Mouse (Mus musculus): ENCODE data around the gene E2f4. TPM values are rescaled to one million over a fixed set of nuclear protein-coding genes. Genes with fewer than 3 reads are reported as not detected.

Gene E2f4
- 266 and 301 TPM in 2 replicates for polyA plus RNA-seq (2014; fragmentation: Nextera tagmentation; extraction: Ambion mirVana)

DNA sequence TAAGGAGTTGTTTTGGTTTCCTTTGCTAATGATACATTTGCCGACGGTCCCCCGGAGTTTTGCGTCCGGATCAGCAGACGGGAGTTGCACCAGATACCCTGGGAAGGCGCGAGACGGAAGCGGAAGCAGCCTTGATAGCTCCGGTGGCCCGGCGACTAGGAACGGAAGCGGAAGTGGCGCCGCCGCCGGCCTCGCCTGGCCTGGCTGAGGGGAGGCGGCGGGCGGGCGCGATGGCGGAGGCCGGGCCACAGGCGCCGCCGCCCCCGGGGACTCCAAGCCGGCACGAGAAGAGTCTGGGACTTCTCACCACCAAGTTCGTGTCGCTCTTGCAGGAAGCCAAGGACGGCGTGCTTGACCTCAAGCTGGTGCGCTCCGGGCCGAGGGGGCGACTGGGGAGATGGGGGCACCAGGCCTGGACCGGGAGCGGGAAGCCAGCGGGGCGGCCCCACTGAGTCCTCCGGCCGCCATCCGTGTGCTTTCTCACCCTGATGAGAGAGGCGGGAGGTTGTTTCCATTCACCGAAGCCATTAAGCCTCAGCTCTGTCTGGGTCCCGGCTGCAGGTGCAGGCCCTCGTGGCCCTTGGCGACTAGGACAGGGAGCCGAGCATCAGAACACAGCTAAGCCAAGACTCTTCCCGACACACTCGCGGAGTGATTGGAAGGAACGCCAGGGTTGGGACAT lies at the start of gene E2f4:
E2f4 (plus strand) TSS at position 153 of the 682 bp plus-strand sequence.
- peaks cover 40% of the 10 kb centered on the region for H3K4me1 ChIP-seq (replicated peaks; ENCODE audit: control insufficient read depth, insufficient read depth, low read length)
- no peaks in the 10 kb centered on the region for H3K9me3 ChIP-seq (ENCODE audit: control insufficient read depth, low read length)
- peak within 1 kb of the TSS; percentile 99 for H3K4me3 ChIP-seq (ENCODE audit: low read depth, low read length)
- peak within 1 kb of the TSS; percentile 97 for H3K9ac ChIP-seq (ENCODE audit: low read depth, low read length)
- peak within 1 kb of the TSS; percentile 83 for H3K27ac ChIP-seq (ENCODE audit: low read depth, low read length)
- WGBS, result under 1% methylated on average over 58 of the region's 58 CpGs
- peak; percentile 94 for DNase-seq (ENCODE audit: low spot score)
- H3K36me3 ChIP-seq (ENCODE audit: control insufficient read depth, insufficient read depth, low read length), result peaks cover 34% of the 10 kb centered on the region
- peak; percentile 81 for ATAC-seq (replicated peaks; ENCODE audit: low FRiP score)
- H3K27me3 ChIP-seq (replicated peaks; ENCODE audit: control insufficient read depth, insufficient read depth, low read length), result no peaks in the 10 kb centered on the region
- H3K4me2 ChIP-seq, result peak within 1 kb of the TSS; percentile 76

DNA sequence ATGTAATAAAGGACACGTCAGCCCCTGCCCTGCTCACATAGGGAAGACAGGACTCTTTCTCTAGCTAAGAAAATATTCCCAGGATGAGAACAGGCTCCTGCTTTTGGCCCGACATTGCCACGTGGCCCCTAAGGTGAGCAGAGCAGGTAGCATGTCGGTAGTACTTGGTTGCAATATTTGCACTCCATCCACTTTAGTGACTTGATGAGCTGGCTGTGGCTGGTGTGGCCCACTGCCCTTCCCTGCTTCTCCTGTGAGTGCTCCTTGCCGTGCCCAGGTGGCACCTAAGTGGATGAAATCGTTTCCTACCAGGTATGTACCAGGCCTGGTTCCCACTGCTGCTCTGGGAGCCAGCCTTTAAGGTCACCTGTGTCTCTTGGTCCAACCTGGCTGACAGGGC lies 45.5 kb upstream of the E2f4 start:
- no peak for ATAC-seq (replicated peaks; ENCODE audit: low FRiP score)
- no peak overlapping the region for H3K4me2 ChIP-seq
- H3K36me3 ChIP-seq (ENCODE audit: control insufficient read depth, insufficient read depth, low read length), result peaks cover 27% of the 10 kb centered on the region
- WGBS, result 90% methylated on average over 6 of the region's 6 CpGs
- H3K9me3 ChIP-seq (ENCODE audit: control insufficient read depth, low read length), result no peaks in the 10 kb centered on the region
- no peak overlapping the region for H3K27ac ChIP-seq (ENCODE audit: low read depth, low read length)
- H3K27me3 ChIP-seq (replicated peaks; ENCODE audit: control insufficient read depth, insufficient read depth, low read length), result 0 out of 2 replicates have a peak, but pooled peaks cover 7% of the 10 kb centered on the region
- DNase-seq (ENCODE audit: low spot score), result no peak
- H3K9ac ChIP-seq (ENCODE audit: low read depth, low read length), result no peak overlapping the region
- peaks cover 16% of the 10 kb centered on the region for H3K4me1 ChIP-seq (replicated peaks; ENCODE audit: control insufficient read depth, insufficient read depth, low read length)
- no peak overlapping the region for H3K4me3 ChIP-seq (ENCODE audit: low read depth, low read length)

DNA sequence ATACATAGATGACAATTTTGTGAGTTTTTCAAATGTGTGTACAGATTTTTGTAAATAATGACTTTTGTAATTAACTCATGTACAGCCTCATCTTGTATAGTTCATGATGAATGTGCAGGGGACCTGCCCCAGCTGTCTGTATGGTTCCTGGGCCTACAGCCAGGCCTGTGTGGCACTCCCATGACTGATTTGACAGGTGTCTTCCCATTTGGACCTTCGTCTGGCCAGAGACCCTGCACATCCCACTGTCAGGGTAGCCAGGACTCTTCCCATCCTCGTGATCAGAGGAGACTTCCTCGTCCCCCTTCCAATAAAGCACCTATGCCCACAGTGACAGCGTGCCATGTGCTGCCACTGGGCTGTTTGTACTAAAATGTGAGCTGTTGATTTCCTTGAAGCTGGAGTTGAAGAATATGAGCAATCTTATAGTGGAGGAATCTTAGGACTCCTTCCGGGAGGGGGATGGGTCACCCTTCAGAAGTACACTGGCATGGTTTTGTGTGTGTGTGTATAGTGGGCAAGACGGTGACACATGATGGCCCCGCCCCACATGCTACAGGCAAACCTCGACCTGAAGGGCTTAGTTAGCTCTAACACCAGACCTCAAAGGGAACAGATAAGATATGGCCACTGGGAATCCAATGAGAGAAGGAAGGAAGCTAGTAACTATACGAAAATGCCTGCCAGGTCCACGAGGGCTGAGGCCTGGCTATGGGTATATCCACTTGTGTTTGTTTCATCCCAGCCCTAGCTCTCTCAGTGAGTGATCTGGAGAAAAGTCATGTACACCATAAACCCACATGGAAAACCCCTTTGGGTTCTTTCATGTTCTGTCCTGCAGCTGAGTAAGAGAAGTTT lies 44.6 kb upstream of the E2f4 start:
- no peak overlapping the region for H3K4me2 ChIP-seq
- peaks cover 7% of the 10 kb centered on the region; the same call in 1 of the 2 replicates for H3K27me3 ChIP-seq (replicated peaks; ENCODE audit: control insufficient read depth, insufficient read depth, low read length)
- WGBS, result 70% methylated on average over 10 of the region's 10 CpGs
- ATAC-seq (replicated peaks; ENCODE audit: low FRiP score) (no peak), DNase-seq (ENCODE audit: low spot score) (no peak)
- H3K4me3 ChIP-seq (ENCODE audit: low read depth, low read length), result no peak overlapping the region
- no peak overlapping the region for H3K27ac ChIP-seq (ENCODE audit: low read depth, low read length)
- peaks cover 16% of the 10 kb centered on the region for H3K4me1 ChIP-seq (replicated peaks; ENCODE audit: control insufficient read depth, insufficient read depth, low read length)
- H3K9ac ChIP-seq (ENCODE audit: low read depth, low read length), result no peak overlapping the region
- H3K9me3 ChIP-seq (ENCODE audit: control insufficient read depth, low read length), result no peaks in the 10 kb centered on the region
- peaks cover 27% of the 10 kb centered on the region for H3K36me3 ChIP-seq (ENCODE audit: control insufficient read depth, insufficient read depth, low read length)

DNA sequence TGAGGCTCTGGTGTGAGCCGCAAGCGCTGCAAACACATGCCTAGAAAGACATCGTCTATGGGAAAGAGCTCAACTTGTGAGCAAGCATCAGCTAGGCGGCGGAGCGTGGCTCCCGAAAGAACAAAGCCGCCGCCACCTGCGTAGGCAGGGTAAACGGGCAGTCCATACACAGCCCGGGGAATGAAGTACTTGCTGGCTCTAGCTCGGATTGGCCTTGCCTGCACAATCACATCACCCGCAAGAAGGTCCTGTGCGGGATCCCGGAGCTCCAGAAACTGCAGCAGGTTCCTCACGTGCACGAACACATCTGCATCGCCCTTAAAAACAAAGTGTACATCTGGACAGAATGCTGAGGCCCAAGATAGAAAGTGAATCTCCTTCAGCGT lies 43.7 kb upstream of the E2f4 start:
- DNase-seq (ENCODE audit: low spot score) (no peak), ATAC-seq (replicated peaks; ENCODE audit: low FRiP score) (no peak)
- Histone ChIP-seq H3K27me3 (replicated peaks; ENCODE audit: control insufficient read depth, insufficient read depth, low read length) (peaks cover 11% of the 10 kb centered on the region), H3K4me1 (replicated peaks; ENCODE audit: control insufficient read depth, insufficient read depth, low read length) (peaks cover 17% of the 10 kb centered on the region), H3K9ac (ENCODE audit: low read depth, low read length) (no peak overlapping the region; the same call in 1 of the 2 replicates), H3K4me3 (ENCODE audit: low read depth, low read length) (peak overlapping the region; percentile 66), H3K36me3 (ENCODE audit: control insufficient read depth, insufficient read depth, low read length) (peaks cover 19% of the 10 kb centered on the region), H3K27ac (ENCODE audit: low read depth, low read length) (no peak overlapping the region), H3K9me3 (ENCODE audit: control insufficient read depth, low read length) (no peaks in the 10 kb centered on the region), H3K4me2 (peak overlapping the region; percentile 99)
- WGBS, result 51% methylated on average over 20 of the region's 20 CpGs

DNA sequence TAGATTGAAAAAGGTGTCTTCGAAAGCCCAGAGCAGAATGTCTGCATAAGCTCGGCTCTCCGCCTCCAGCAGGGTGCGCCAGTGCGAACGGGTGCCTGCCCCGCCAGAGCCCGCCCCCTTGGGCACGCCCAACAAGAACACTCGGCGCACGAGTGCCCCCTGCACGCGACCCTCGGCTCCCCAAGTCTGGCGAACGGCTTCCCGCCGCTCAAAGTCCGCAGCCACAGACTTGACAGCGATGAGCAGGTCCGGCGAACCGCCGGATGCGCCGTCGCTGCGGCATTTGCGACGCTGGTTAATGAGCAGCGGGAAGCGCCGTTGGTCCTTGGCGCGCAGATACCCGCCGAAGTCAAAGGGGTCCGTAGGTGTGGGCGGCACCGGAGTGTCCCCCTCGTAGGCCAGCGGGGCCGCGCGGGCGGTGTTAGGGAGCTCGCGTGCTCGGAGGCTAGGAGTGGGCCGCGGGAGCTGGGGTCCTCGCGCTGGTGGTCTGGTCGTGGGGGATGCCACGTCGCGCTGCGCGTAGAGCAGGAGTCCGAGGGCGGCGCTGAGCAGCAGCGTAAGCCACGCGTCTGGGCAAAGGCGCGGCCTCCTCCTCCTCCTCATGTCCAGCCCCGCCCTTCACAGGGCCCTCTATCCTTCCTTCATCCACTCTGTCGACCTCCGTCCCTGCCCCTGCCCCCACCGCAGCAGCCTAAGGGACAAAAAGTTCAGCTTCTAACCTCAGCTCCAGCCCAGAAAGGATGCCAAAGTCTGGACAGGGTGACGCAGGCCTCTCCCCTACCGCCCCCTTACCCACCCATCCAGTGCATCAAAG lies 43.1 kb upstream of the E2f4 start:
- ATAC-seq (replicated peaks; ENCODE audit: low FRiP score) (peak; percentile 88), DNase-seq (ENCODE audit: low spot score) (peak; percentile 91)
- Histone ChIP-seq H3K9me3 (ENCODE audit: control insufficient read depth, low read length) (no peaks in the 10 kb centered on the region), H3K36me3 (ENCODE audit: control insufficient read depth, insufficient read depth, low read length) (peaks cover 13% of the 10 kb centered on the region; the same call in 1 of the 2 replicates), H3K4me1 (replicated peaks; ENCODE audit: control insufficient read depth, insufficient read depth, low read length) (peaks cover 23% of the 10 kb centered on the region), H3K4me2 (peak overlapping the region; percentile 99), H3K4me3 (ENCODE audit: low read depth, low read length) (peak overlapping the region; percentile 66), H3K9ac (ENCODE audit: low read depth, low read length) (peak overlapping the region; percentile 76), H3K27ac (ENCODE audit: low read depth, low read length) (peak overlapping the region; percentile 65), H3K27me3 (replicated peaks; ENCODE audit: control insufficient read depth, insufficient read depth, low read length) (peaks cover 17% of the 10 kb centered on the region)
- WGBS, result under 1% methylated on average over 73 of the region's 74 CpGs

DNA sequence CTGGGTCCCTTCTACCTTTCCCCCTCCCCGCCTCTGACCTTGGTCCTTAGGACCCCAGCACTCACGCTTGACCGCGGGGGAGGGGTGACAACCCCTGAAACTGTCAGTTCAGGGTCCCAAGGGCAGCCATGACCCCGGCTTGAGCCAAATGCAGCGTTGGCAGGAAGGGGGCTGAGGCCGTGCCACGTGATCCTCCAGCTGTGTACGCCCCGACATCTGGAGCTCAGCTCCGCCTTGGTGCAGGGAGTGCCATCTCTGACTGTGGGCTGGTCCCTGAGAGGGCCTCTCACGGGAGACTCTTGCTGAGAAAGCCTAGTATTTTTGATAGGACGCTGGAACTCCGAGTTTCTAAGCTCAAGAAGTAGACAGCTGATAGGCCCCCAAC lies 42.5 kb upstream of the E2f4 start, which contains the start of gene B3gnt9:
B3gnt9 (minus strand) TSS at position 188 of the 385 bp plus-strand sequence.
- H3K4me1 ChIP-seq (replicated peaks; ENCODE audit: control insufficient read depth, insufficient read depth, low read length), result peaks cover 29% of the 10 kb centered on the region
- H3K27me3 ChIP-seq (replicated peaks; ENCODE audit: control insufficient read depth, insufficient read depth, low read length), result peaks cover 23% of the 10 kb centered on the region
- peak within 1 kb of the TSS; percentile 99 for H3K4me2 ChIP-seq
- DNase-seq (ENCODE audit: low spot score), result peak; percentile 72
- H3K27ac ChIP-seq (ENCODE audit: low read depth, low read length), result peak within 1 kb of the TSS; percentile 65
- H3K4me3 ChIP-seq (ENCODE audit: low read depth, low read length), result peak within 1 kb of the TSS; percentile 66
- peaks cover 11% of the 10 kb centered on the region; the same call in 1 of the 2 replicates for H3K36me3 ChIP-seq (ENCODE audit: control insufficient read depth, insufficient read depth, low read length)
- under 1% methylated on average over 14 of the region's 14 CpGs for WGBS
- no peaks in the 10 kb centered on the region for H3K9me3 ChIP-seq (ENCODE audit: control insufficient read depth, low read length)
- peak; percentile 83 for ATAC-seq (replicated peaks; ENCODE audit: low FRiP score)
- peak within 1 kb of the TSS; percentile 76 for H3K9ac ChIP-seq (ENCODE audit: low read depth, low read length)

DNA sequence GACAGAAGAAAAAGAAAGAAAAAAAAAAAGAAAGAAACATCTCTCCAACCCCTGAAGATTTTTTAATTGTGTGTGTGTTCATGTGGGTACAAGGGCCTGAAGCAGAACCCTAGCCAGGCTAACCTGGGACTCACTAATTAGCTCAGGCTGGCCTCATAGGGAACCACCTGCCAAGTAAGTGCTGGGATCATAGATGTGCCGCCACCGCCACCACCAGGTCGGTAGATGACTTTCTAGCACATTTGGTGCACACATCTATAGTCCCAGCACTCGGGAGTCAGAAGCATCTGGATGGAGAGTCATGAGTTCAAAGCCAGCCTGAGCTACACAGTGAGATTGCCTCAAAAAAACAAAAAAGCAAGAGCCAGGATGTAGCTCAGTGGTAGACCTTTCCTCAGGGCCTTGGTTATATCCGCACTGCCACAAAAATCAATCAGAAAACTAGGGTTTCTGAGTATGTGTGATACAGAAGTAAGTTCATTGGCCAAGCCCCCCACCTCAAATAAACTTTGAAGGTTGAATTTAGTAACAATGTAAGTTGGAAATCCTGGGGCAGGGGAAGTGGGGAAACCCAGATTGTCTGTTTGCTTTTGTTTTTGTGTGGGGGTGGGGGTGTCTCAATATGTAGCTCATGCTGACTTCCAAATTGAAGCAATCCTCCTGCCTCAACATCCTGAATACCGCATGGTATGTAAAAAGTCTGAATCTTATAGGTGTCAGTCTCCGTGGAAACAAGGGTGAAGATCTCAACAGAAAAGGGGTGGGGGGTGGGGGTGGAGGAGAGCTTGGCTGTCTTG lies 39.9 kb upstream of the E2f4 start:
- Histone ChIP-seq H3K27ac (ENCODE audit: low read depth, low read length) (no peak overlapping the region), H3K36me3 (ENCODE audit: control insufficient read depth, insufficient read depth, low read length) (no peaks in the 10 kb centered on the region), H3K4me1 (replicated peaks; ENCODE audit: control insufficient read depth, insufficient read depth, low read length) (peaks cover 31% of the 10 kb centered on the region), H3K9ac (ENCODE audit: low read depth, low read length) (no peak overlapping the region), H3K9me3 (ENCODE audit: control insufficient read depth, low read length) (no peaks in the 10 kb centered on the region), H3K4me3 (ENCODE audit: low read depth, low read length) (no peak overlapping the region), H3K4me2 (no peak overlapping the region), H3K27me3 (replicated peaks; ENCODE audit: control insufficient read depth, insufficient read depth, low read length) (peaks cover 29% of the 10 kb centered on the region)
- no peak for DNase-seq (ENCODE audit: low spot score)
- WGBS, result 66% methylated on average over 7 of the region's 7 CpGs
- ATAC-seq (replicated peaks; ENCODE audit: low FRiP score), result no peak

All from liver, embryonic 11.5 days (tissue).